Mouse (Mus musculus) CD8-positive naive resting alpha-beta T cell, adult 2 months (primary cell): ENCODE measurements around the gene Cnpy2.
"Not testable (repeated sequence)": the region's sequence is repeated elsewhere in the genome, so short reads cannot be mapped to it uniquely, and the experiment has no call there.

ENCODE experiments used
- DNase-seq, 2 experiments: peaks; one replicate each; pipeline ENCODE4 v3.0.0; 2022; ENCODE audit warnings: low read depth in 2 of 2, low spot score in 2 of 2

Cnpy2 gene

GRCm38 (mm10) chr10:128310902-128311301, 11.4 kb upstream of the Cnpy2 start:
- no peak for DNase-seq

- no peak for DNase-seq
These were observed 6.7 kb upstream of the Cnpy2 start for GRCm38 (mm10) chr10:128315578-128315977.

GRCm38 (mm10) chr10:128321641-128322040, 618 bp upstream of the Cnpy2 start:
- no peak for DNase-seq

GRCm38 (mm10) chr10:128323516-128323915, 1.3 kb downstream of the Cnpy2 start:
- no peak for DNase-seq

- no peak for DNase-seq
These were observed 4.6 kb downstream of the Cnpy2 start for GRCm38 (mm10) chr10:128326825-128327224.

GRCm38 (mm10) chr10:128327610-128328009, 5.4 kb downstream of the Cnpy2 start:
- DNase-seq = no peak

GRCm38 (mm10) chr10:128332358-128333249, 10.3 kb downstream of the Cnpy2 start:
- DNase-seq = not testable (repeated sequence)

- DNase-seq = peak; percentile 76 to 88
These were observed 13.3 kb downstream of the Cnpy2 start for GRCm38 (mm10) chr10:128335582-128335981.

- no peak for DNase-seq
These were observed 13.9 kb downstream of the Cnpy2 start for GRCm38 (mm10) chr10:128336195-128336594.

GRCm38 (mm10) chr10:128336597-128336996, 14.3 kb downstream of the Cnpy2 start:
- no peak for DNase-seq

GRCm38 (mm10) chr10:128337306-128338181, 15.3 kb downstream of the Cnpy2 start, which contains the start of gene Cs:
Gene Cs (plus strand): TSS chr10:128337734.
- DNase-seq = peak; percentile 93 to 97

- no peak for DNase-seq
These were observed 16.2 kb downstream of the Cnpy2 start for GRCm38 (mm10) chr10:128338415-128338814.

GRCm38 (mm10) chr10:128338948-128339347, 16.7 kb downstream of the Cnpy2 start:
- no peak for DNase-seq

- DNase-seq = no peak
These were observed 18.0 kb downstream of the Cnpy2 start for GRCm38 (mm10) chr10:128340257-128340656.

GRCm38 (mm10) chr10:128343436-128343835, 21.2 kb downstream of the Cnpy2 start:
- no peak for DNase-seq

- peak; percentile 46 to 68 for DNase-seq
These were observed 22.5 kb downstream of the Cnpy2 start for GRCm38 (mm10) chr10:128344568-128345275.

GRCm38 (mm10) chr10:128347541-128347940, 25.3 kb downstream of the Cnpy2 start:
- DNase-seq = no peak

- peak; percentile 55 to 61 for DNase-seq
These were observed 36.5 kb downstream of the Cnpy2 start for GRCm38 (mm10) chr10:128358796-128359195.

- DNase-seq = no peak
These were observed 37.0 kb downstream of the Cnpy2 start for GRCm38 (mm10) chr10:128359226-128359625.

GRCm38 (mm10) chr10:128361836-128362235, 39.6 kb downstream of the Cnpy2 start:
- no peak for DNase-seq

- no peak for DNase-seq
These were observed 40.3 kb downstream of the Cnpy2 start for GRCm38 (mm10) chr10:128362568-128362967.
